Mouse (Mus musculus) heart, embryonic 12.5 days (tissue): ENCODE measurements at regions not wholly inside any gene's neighbourhood (a gene's known extent, or its start where the extent isn't known, plus 50 kb on each side); places are given as distances from the start of the nearest gene placed in this dataset.

Experiments used
- ATAC-seq: fragments of 200-750 bp; cut with Nextera tagmentation; 2 replicates; pipeline ENCODE4 v1.8.0; 2017; ENCODE audit warnings: moderate TSS enrichment, moderate library complexity; ENCODE audit not compliant: insufficient number of reproducible peaks, low FRiP score
- H3K27ac ChIP-seq: fragments of 300-500 bp; sonication (generic); 2 replicates; pipeline ENCODE4 v1.5.1; 2016; ENCODE audit warnings: mild to moderate bottlenecking, moderate library complexity; ENCODE audit not compliant: poor library complexity, severe bottlenecking
- H3K27me3 ChIP-seq: fragments of 300-500 bp; sonication (generic); replicated peaks from 2 replicates; pipeline ENCODE4 v1.6.1; 2016; ENCODE audit warnings: mild to moderate bottlenecking, moderate library complexity
- H3K36me3 ChIP-seq: fragments of 300-500 bp; sonication (generic); 2 replicates; pipeline ENCODE4 v1.6.1; 2016; ENCODE audit warnings: mild to moderate bottlenecking, moderate library complexity
- H3K4me1 ChIP-seq: fragments of 300-500 bp; sonication (generic); replicated peaks from 2 replicates; pipeline ENCODE4 v1.6.1; 2016; ENCODE audit warnings: mild to moderate bottlenecking
- H3K4me2 ChIP-seq: fragments of 300-500 bp; sonication (generic); 2 replicates; pipeline ENCODE4 v1.6.1; 2016; ENCODE audit warnings: mild to moderate bottlenecking, moderate library complexity
- H3K4me3 ChIP-seq: fragments of 300-500 bp; sonication (generic); 2 replicates; pipeline ENCODE4 v1.5.1; 2016; ENCODE audit warnings: mild to moderate bottlenecking
- H3K9ac ChIP-seq: fragments of 300-500 bp; sonication (generic); 2 replicates; pipeline ENCODE4 v1.6.1; 2016; ENCODE audit warnings: mild to moderate bottlenecking, moderate library complexity
- H3K9me3 ChIP-seq: fragments of 300-500 bp; sonication (generic); replicated peaks from 2 replicates; pipeline ENCODE4 v1.6.1; 2016; ENCODE audit warnings: mild to moderate bottlenecking, moderate library complexity
- WGBS: fragments of 180-500 bp; shearing (Covaris S2); methylation state at CpG from one replicate; pipeline ENCODE4 v1.1.7; 2016; 5-methylcytosine and 5-hydroxymethylcytosine counted together

- H3K4me3 ChIP-seq = no peak overlapping the region
- WGBS = 80% methylated on average over 3 of the region's 3 CpGs
- no peaks in the 10 kb centered on the region for H3K27me3 ChIP-seq
- peaks cover 46% of the 10 kb centered on the region for H3K4me1 ChIP-seq
- no peak overlapping the region for H3K9ac ChIP-seq
- H3K9me3 ChIP-seq = no peaks in the 10 kb centered on the region
- H3K4me2 ChIP-seq = no peak overlapping the region
- H3K27ac ChIP-seq = no peak overlapping the region
- no peaks in the 10 kb centered on the region for H3K36me3 ChIP-seq
- ATAC-seq = no peak
Observed at GRCm38 (mm10) chr4:55475409-55475808, 56.9 kb downstream of the Klf4 start.

- Histone ChIP-seq H3K9me3 (no peaks in the 10 kb centered on the region), H3K36me3 (no peaks in the 10 kb centered on the region), H3K27me3 (no peaks in the 10 kb centered on the region), H3K27ac (no peak overlapping the region), H3K9ac (no peak overlapping the region), H3K4me3 (no peak overlapping the region), H3K4me2 (no peak overlapping the region), H3K4me1 (peaks cover 45% of the 10 kb centered on the region)
- 74% methylated on average over 16 of the region's 16 CpGs for WGBS
- no peak for ATAC-seq
Observed at GRCm38 (mm10) chr4:55474044-55474788, 58.0 kb downstream of the Klf4 start.

- 54% methylated on average over 2 of the region's 2 CpGs for WGBS
- Histone ChIP-seq H3K4me3 (no peak overlapping the region), H3K9me3 (no peaks in the 10 kb centered on the region), H3K4me1 (peaks cover 35% of the 10 kb centered on the region), H3K9ac (no peak overlapping the region), H3K27me3 (no peaks in the 10 kb centered on the region), H3K27ac (peak overlapping the region; percentile 46; the same call in 1 of the 2 replicates), H3K4me2 (no peak overlapping the region), H3K36me3 (no peaks in the 10 kb centered on the region)
- no peak for ATAC-seq
Observed at GRCm38 (mm10) chr4:55472649-55473048, 59.6 kb downstream of the Klf4 start.

GRCm38 (mm10) chr4:55470779-55471663, 61.2 kb downstream of the Klf4 start:
- Histone ChIP-seq H3K9me3 (no peaks in the 10 kb centered on the region), H3K4me2 (no peak overlapping the region), H3K36me3 (no peaks in the 10 kb centered on the region), H3K27ac (peak overlapping the region; percentile 62), H3K4me3 (no peak overlapping the region), H3K27me3 (no peaks in the 10 kb centered on the region), H3K9ac (no peak overlapping the region), H3K4me1 (peaks cover 28% of the 10 kb centered on the region)
- peak; percentile 40; the same call in 1 of the 2 replicates for ATAC-seq
- WGBS = 42% methylated on average over 13 of the region's 13 CpGs

- no peak for ATAC-seq
- H3K4me3 ChIP-seq = no peak overlapping the region
- H3K27ac ChIP-seq = no peak overlapping the region
- peaks cover 8% of the 10 kb centered on the region; the same call in 1 of the 2 replicates for H3K4me1 ChIP-seq
- H3K36me3 ChIP-seq = no peaks in the 10 kb centered on the region
- no peaks in the 10 kb centered on the region for H3K9me3 ChIP-seq
- no peak overlapping the region for H3K4me2 ChIP-seq
- WGBS = 16% methylated on average over 8 of the region's 8 CpGs
- H3K9ac ChIP-seq = no peak overlapping the region
- no peaks in the 10 kb centered on the region for H3K27me3 ChIP-seq
Observed at GRCm38 (mm10) chr4:55464192-55464591, 68.1 kb downstream of the Klf4 start.

GRCm38 (mm10) chr4:55461927-55462326, 70.3 kb downstream of the Klf4 start:
- Histone ChIP-seq H3K9me3 (no peaks in the 10 kb centered on the region), H3K4me3 (no peak overlapping the region), H3K27ac (no peak overlapping the region), H3K27me3 (no peaks in the 10 kb centered on the region), H3K4me2 (no peak overlapping the region), H3K36me3 (no peaks in the 10 kb centered on the region), H3K9ac (no peak overlapping the region), H3K4me1 (peaks cover 8% of the 10 kb centered on the region; the same call in 1 of the 2 replicates)
- ATAC-seq = no peak
- 75% methylated on average over 5 of the region's 5 CpGs for WGBS

- no peak overlapping the region for H3K27ac ChIP-seq
- ATAC-seq = no peak
- H3K4me1 ChIP-seq = peaks cover 14% of the 10 kb centered on the region
- no peaks in the 10 kb centered on the region for H3K9me3 ChIP-seq
- WGBS = 27% methylated on average over 5 of the region's 5 CpGs
- H3K36me3 ChIP-seq = no peaks in the 10 kb centered on the region
- H3K9ac ChIP-seq = no peak overlapping the region
- H3K4me3 ChIP-seq = no peak overlapping the region
- no peak overlapping the region for H3K4me2 ChIP-seq
- H3K27me3 ChIP-seq = no peaks in the 10 kb centered on the region
Observed at GRCm38 (mm10) chr4:55453902-55454301, 78.4 kb downstream of the Klf4 start.

GRCm38 (mm10) chr4:55452546-55452945, 79.7 kb downstream of the Klf4 start:
- no peaks in the 10 kb centered on the region for H3K36me3 ChIP-seq
- H3K9ac ChIP-seq = no peak overlapping the region
- H3K4me3 ChIP-seq = no peak overlapping the region
- 62% methylated on average over 6 of the region's 6 CpGs for WGBS
- no peak overlapping the region for H3K27ac ChIP-seq
- H3K4me2 ChIP-seq = no peak overlapping the region
- H3K4me1 ChIP-seq = peaks cover 14% of the 10 kb centered on the region
- ATAC-seq = no peak; the same call in 1 of the 2 replicates
- no peaks in the 10 kb centered on the region for H3K27me3 ChIP-seq
- no peaks in the 10 kb centered on the region for H3K9me3 ChIP-seq

- no peak overlapping the region for H3K27ac ChIP-seq
- H3K9ac ChIP-seq = no peak overlapping the region
- no peaks in the 10 kb centered on the region for H3K9me3 ChIP-seq
- H3K4me3 ChIP-seq = no peak overlapping the region
- no peaks in the 10 kb centered on the region for H3K36me3 ChIP-seq
- H3K4me2 ChIP-seq = no peak overlapping the region
- peaks cover 14% of the 10 kb centered on the region for H3K4me1 ChIP-seq
- no peak for ATAC-seq
- H3K27me3 ChIP-seq = no peaks in the 10 kb centered on the region
- whole genome bisulfite sequencing = 83% methylated on average over 2 of the region's 2 CpGs
Observed at GRCm38 (mm10) chr4:55451711-55452110, 80.6 kb downstream of the Klf4 start.

GRCm38 (mm10) chr4:55451026-55451425, 81.2 kb downstream of the Klf4 start:
- WGBS = 61% methylated on average over 4 of the region's 4 CpGs
- H3K4me2 ChIP-seq = no peak overlapping the region
- ATAC-seq = no peak
- H3K4me3 ChIP-seq = no peak overlapping the region
- no peaks in the 10 kb centered on the region for H3K27me3 ChIP-seq
- H3K9ac ChIP-seq = no peak overlapping the region
- no peaks in the 10 kb centered on the region for H3K9me3 ChIP-seq
- H3K27ac ChIP-seq = no peak overlapping the region
- peaks cover 14% of the 10 kb centered on the region for H3K4me1 ChIP-seq
- no peaks in the 10 kb centered on the region for H3K36me3 ChIP-seq

GRCm38 (mm10) chr4:55443489-55443888, 88.8 kb downstream of the Klf4 start:
- Histone ChIP-seq H3K4me2 (no peak overlapping the region), H3K27me3 (no peaks in the 10 kb centered on the region), H3K4me1 (no peaks in the 10 kb centered on the region), H3K9me3 (no peaks in the 10 kb centered on the region), H3K27ac (no peak overlapping the region), H3K36me3 (no peaks in the 10 kb centered on the region), H3K9ac (no peak overlapping the region), H3K4me3 (no peak overlapping the region)
- 81% methylated on average over 9 of the region's 9 CpGs for WGBS
- ATAC-seq = no peak
